Mouse (Mus musculus) stomach, postnatal 0 days (tissue): ENCODE measurements at regions not wholly inside any gene's neighbourhood (a gene's known extent, or its start where the extent isn't known, plus 50 kb on each side); places are given as distances from the start of the nearest gene placed in this dataset.

ENCODE experiments used
- CTCF ChIP-seq: IDR thresholded peaks from 2 replicates; pipeline ENCODE4 v1.5.1; 2016; ENCODE audit warnings: antibody characterized with exemption, low read depth, mild to moderate bottlenecking, moderate library complexity
- EP300 ChIP-seq: optimal IDR thresholded peaks from 2 replicates; pipeline ENCODE3; 2016; ENCODE audit warnings: antibody characterized with exemption

DNA sequence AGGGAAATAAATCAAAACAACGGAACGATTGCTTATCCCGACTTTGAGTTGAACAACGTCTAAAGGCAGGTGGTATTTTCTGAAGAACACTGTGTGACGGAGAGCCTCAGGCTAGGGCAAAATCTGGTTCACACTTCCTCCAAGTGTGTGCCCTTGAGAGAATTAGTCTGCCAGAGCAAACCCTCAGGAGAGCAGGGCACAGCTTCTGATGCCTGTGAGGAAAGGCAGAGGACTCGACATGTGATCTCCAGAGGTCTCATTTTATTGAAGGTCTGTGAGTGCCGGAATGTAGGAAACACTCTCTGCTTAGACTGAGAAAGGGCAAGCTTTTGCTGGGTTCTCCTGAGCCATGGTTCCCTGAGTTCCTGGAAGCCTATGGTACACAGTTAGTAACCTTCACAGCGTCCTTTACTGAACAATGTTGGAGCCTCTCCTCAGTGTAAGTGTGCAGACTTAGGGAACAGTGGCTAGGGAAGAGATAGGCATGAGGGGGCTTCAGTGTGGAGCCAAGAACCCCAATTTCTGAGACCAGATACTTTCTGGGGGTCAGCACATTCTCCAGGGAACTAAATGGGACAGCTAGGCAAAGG is 77.1 kb downstream of the Cd24a start:
- TF ChIP-seq CTCF (no peak), EP300 (no peak)
